Mouse (Mus musculus): Measurements from ENCODE around the gene Zfp94.

DNA sequence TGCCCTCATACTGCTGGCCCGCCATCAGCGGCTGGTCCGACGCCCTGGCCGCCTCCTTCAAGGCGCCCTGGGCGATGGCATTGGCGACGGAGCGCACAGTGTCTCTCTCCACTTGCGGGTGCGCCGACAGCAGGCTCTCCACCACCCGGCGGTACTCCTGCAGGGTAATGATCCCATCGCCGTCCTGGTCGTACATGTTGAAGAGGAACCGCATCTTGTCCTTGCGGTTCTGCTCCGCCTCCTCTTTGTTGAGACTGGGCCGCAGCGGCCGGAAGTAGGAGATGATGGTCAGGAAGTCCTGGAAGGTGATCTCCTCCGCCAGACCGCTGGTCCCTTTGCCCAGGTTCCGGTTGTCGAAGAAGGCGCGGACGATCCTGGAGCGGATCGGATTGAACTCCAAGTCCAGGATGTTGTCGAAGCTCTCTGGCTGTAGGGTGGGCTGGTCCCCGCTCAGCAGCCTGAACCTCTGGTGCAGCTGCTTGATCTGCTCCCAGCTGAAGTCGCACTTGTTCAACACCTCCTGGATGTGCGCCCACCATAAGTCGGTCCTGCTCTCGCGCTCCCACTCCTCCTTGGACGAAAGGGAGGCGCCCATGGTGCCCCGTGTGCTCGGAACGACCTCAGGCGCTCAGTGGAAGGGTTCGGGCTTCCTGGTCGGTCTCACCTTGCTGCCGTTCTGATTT is 17.0 kb upstream of the Zfp94 start, which contains the start of gene Tescl:
- TF ChIP-seq CTCF (conservative IDR thresholded peaks at IDR 0.05; ENCODE audit: low read length) (no peak), NANOG (IDR thresholded peaks at IDR 0.05; ENCODE audit: borderline replicate concordance, low read length) (no peak), POU5F1 (IDR thresholded peaks at IDR 0.05; ENCODE audit: borderline replicate concordance, low read length) (no peak)
